Mouse (Mus musculus) hindbrain, embryonic 11.5 days (tissue): Measurements from ENCODE around the gene Ddrgk1. TPM values are rescaled to one million over a fixed set of nuclear protein-coding genes. Genes with fewer than 3 reads are reported as not detected.
"Not testable (repeated sequence)": the region's sequence is repeated elsewhere in the genome, so short reads cannot be mapped to it uniquely, and the experiment has no call there.

Experiments
- ATAC-seq: fragments of 200-750 bp; cut with Nextera tagmentation; 2 replicates; pipeline ENCODE4 v1.8.0; 2017; ENCODE audit warnings: mild to moderate bottlenecking, moderate TSS enrichment, moderate library complexity; ENCODE audit not compliant: low FRiP score
- DNase-seq: peaks from one replicate; pipeline ENCODE4 v3.0.0-alpha.2; 2015; ENCODE audit warnings: low spot score
- H3K27ac ChIP-seq: fragments of 300-500 bp; sonication (generic); 2 replicates; pipeline ENCODE4 v1.5.1; 2014; ENCODE audit warnings: mild to moderate bottlenecking, low read depth, low read length
- H3K27me3 ChIP-seq: fragments of 300-500 bp; sonication (generic); 2 replicates; pipeline ENCODE4 v1.6.1; 2014; ENCODE audit warnings: mild to moderate bottlenecking, low read length, moderate library complexity, mixed read lengths; ENCODE audit not compliant: control insufficient read depth, insufficient read depth
- H3K36me3 ChIP-seq: fragments of 300-500 bp; sonication (generic); 2 replicates; pipeline ENCODE4 v1.6.1; 2014; ENCODE audit warnings: mild to moderate bottlenecking, low read length, moderate library complexity, mixed read lengths; ENCODE audit not compliant: control insufficient read depth, insufficient read depth
- H3K4me1 ChIP-seq: fragments of 300-500 bp; sonication (generic); replicated peaks from 2 replicates; pipeline ENCODE4 v1.6.1; 2014; ENCODE audit warnings: low read length, mixed read lengths; ENCODE audit not compliant: control insufficient read depth, insufficient read depth
- H3K4me2 ChIP-seq: fragments of 300-500 bp; sonication (generic); replicated peaks from 2 replicates; pipeline ENCODE4 v1.6.1; 2014; ENCODE audit warnings: mild to moderate bottlenecking, low read depth, low read length
- H3K4me3 ChIP-seq: fragments of 300-500 bp; sonication (generic); 2 replicates; pipeline ENCODE4 v1.5.1; 2014; ENCODE audit warnings: low read depth, low read length
- H3K9ac ChIP-seq: fragments of 300-500 bp; sonication (generic); 2 replicates; pipeline ENCODE4 v1.6.1; 2014; ENCODE audit warnings: low read depth, low read length
- H3K9me3 ChIP-seq: fragments of 300-500 bp; sonication (generic); 2 replicates; pipeline ENCODE4 v1.6.1; 2016; ENCODE audit warnings: low read length; ENCODE audit not compliant: control insufficient read depth
- WGBS: fragments of 180-500 bp; shearing (Covaris S2); extraction: QIAGEN DNeasy Blood & Tissue Kit; methylation state at CpG from one replicate; pipeline ENCODE4 v1.1.7; 2014; 5-methylcytosine and 5-hydroxymethylcytosine counted together
- polyA plus RNA-seq: library from polyadenylated mRNA; unstranded; fragments of >200 nt; fragmentation: Nextera tagmentation; extraction: Ambion mirVana; gene quantifications from 2 replicates; pipeline ENCODE4 v1.2.1, GENCODE M21; 2014

Ddrgk1 gene
- polyA plus RNA-seq, 1 experiment from 2014 or later = 57.7 TPM

GRCm38 (mm10) chr2:130658530-130658929 is 5.9 kb downstream of the Ddrgk1 start:
- Histone ChIP-seq H3K27me3 (no peaks in the 10 kb centered on the region), H3K27ac (no peak overlapping the region), H3K4me3 (no peak overlapping the region), H3K36me3 (peaks cover 4% of the 10 kb centered on the region; the same call in 1 of the 2 replicates), H3K4me1 (0 out of 2 replicates have a peak, but pooled peaks cover 2% of the 10 kb centered on the region), H3K9ac (no peak overlapping the region), H3K9me3 (no peaks in the 10 kb centered on the region), H3K4me2 (no peak overlapping the region)
- DNase-seq (no peak), ATAC-seq (no peak)
- 95% methylated on average over 10 of the region's 10 CpGs for WGBS

DNA sequence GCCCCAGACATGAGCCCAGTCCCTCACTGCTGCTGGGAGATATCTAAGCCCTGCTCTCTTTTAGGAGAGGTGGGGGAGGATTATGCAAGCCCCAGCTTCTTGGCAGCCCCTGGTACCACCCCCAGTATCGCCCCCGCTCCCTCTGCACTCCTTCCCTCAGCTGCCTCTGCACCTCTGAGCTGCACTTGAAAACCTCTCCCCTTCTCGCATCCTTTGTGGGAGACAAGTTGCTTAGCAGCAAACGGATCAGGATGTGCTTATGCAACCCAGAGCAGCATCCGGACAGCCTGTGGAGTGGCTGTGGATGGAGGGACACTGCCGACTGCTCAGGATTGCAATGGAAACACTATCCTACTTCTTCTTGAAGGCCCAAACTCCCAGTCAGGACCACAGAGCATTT is 6.9 kb downstream of the Ddrgk1 start:
- no peak overlapping the region for H3K27ac ChIP-seq
- no peaks in the 10 kb centered on the region for H3K27me3 ChIP-seq
- no peak overlapping the region for H3K4me3 ChIP-seq
- DNase-seq (no peak), ATAC-seq (no peak)
- WGBS = 88% methylated on average over 6 of the region's 6 CpGs
- no peaks in the 10 kb centered on the region for H3K9me3 ChIP-seq
- H3K9ac ChIP-seq = no peak overlapping the region
- H3K4me2 ChIP-seq = no peak overlapping the region
- H3K4me1 ChIP-seq = no peaks in the 10 kb centered on the region
- H3K36me3 ChIP-seq = peaks cover 4% of the 10 kb centered on the region; the same call in 1 of the 2 replicates

GRCm38 (mm10) chr2:130656536-130656935 is 7.9 kb downstream of the Ddrgk1 start:
- 92% methylated on average over 9 of the region's 9 CpGs for whole genome bisulfite sequencing

DNA sequence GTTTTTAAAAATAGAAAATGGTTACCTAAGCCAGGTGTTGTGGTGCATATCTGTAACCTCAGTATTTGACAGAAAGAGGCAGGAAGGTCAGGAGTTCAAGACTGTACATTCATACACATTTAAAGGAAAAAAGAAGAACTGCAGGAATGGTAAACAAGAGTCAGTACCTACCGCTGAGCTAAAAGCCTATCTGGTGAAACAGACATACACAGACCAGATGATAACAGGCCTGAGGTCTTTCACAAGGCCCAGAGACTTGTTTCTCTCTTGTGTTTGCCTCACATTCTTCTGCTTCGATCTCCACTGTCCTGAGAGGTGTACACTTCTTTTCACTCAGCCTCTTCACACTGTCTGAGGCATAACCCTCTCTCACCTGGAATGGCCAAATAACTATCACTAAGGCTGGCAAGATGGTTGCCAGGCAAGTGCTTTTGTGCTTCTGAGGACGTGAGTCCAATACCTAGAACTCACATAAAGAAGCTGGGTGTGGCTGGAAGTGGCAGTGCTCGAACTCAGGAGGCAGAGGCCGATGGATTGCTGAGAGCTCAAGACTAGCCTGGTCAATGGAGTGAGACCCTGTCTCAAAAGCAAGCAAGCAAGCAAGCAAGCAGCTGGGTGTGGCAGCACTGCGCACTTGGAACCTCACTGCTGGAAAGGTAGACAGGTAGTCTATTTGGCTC is 8.7 kb downstream of the Ddrgk1 start:
- Histone ChIP-seq H3K27me3 (no peaks in the 10 kb centered on the region), H3K4me3 (no peak overlapping the region), H3K27ac (no peak overlapping the region), H3K4me2 (no peak overlapping the region), H3K9ac (no peak overlapping the region), H3K9me3 (no peaks in the 10 kb centered on the region), H3K36me3 (no peaks in the 10 kb centered on the region; the same call in 1 of the 2 replicates), H3K4me1 (no peaks in the 10 kb centered on the region)
- ATAC-seq (no peak), DNase-seq (no peak)
- 87% methylated on average over 6 of the region's 6 CpGs for WGBS

More at GRCm38 (mm10) chr2:130656536-130656935, 7.9 kb downstream of the Ddrgk1 start:
- H3K27ac ChIP-seq = no peak overlapping the region
- no peak overlapping the region for H3K4me3 ChIP-seq
- no peaks in the 10 kb centered on the region for H3K9me3 ChIP-seq
- DNase-seq = no peak
- H3K36me3 ChIP-seq = peaks cover 2% of the 10 kb centered on the region; the same call in 1 of the 2 replicates
- H3K4me1 ChIP-seq = no peaks in the 10 kb centered on the region
- H3K27me3 ChIP-seq = no peaks in the 10 kb centered on the region
- no peak overlapping the region for H3K4me2 ChIP-seq
- H3K9ac ChIP-seq = no peak overlapping the region
- no peak for ATAC-seq

DNA sequence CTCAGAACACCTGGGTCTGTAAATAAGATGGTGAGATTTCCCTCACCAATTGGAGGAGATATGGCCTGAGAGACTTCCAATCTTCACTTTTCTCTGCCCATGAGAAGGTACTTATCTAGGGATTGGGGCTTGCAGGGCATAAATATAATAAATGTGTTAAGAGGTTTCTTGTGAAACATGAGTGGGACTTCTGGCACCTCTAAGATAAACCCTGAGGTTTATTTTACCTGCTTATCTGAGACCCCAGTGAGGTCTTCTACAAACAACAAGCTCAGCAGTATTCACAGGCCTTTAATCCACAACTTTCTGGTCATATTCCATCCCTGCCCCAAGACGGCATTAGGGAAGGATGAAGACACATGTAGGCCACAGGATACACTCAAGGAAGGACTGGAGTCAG is 10.7 kb downstream of the Ddrgk1 start:
- Histone ChIP-seq H3K27ac (no peak overlapping the region), H3K27me3 (no peaks in the 10 kb centered on the region), H3K4me1 (no peaks in the 10 kb centered on the region), H3K4me2 (no peak overlapping the region), H3K9ac (no peak overlapping the region), H3K9me3 (no peaks in the 10 kb centered on the region), H3K4me3 (no peak overlapping the region), H3K36me3 (no peaks in the 10 kb centered on the region)
- WGBS = 97% methylated on average over 1 of the region's 1 CpGs
- ATAC-seq (no peak), DNase-seq (no peak)

DNA sequence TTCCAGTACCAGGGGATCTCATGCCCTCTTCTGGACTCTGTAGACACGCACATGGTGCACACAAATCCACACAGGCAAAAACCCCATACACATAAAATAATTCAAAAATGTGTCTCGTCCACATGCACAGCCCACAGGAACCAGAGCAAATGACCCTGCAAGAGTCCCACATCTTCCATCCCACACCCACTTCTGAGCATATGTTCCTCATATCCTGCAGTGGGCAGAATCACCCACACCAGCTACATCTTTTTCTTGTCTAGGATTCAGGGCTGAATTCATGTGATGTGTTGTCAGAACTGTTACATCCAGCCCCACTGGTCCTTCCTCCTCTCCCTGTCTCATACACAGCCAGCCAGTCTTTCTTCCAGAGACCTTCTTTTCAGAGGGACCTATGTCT is 11.2 kb downstream of the Ddrgk1 start:
- Histone ChIP-seq H3K4me3 (no peak overlapping the region), H3K27ac (no peak overlapping the region), H3K4me1 (no peaks in the 10 kb centered on the region), H3K27me3 (no peaks in the 10 kb centered on the region), H3K36me3 (no peaks in the 10 kb centered on the region), H3K9me3 (no peaks in the 10 kb centered on the region), H3K4me2 (no peak overlapping the region), H3K9ac (no peak overlapping the region)
- 96% methylated on average over 2 of the region's 2 CpGs for WGBS
- no peak for DNase-seq
- ATAC-seq = no peak

- not testable (repeated sequence) for H3K9ac ChIP-seq, H3K27ac ChIP-seq, H3K36me3 ChIP-seq, H3K4me2 ChIP-seq, H3K9me3 ChIP-seq, DNase-seq, H3K4me1 ChIP-seq, H3K4me3 ChIP-seq, ATAC-seq, H3K27me3 ChIP-seq
- 84% methylated on average over 6 of the region's 6 CpGs for WGBS
Measured at GRCm38 (mm10) chr2:130649028-130649427, 15.4 kb downstream of the Ddrgk1 start.

GRCm38 (mm10) chr2:130645198-130645597 is 19.3 kb downstream of the Ddrgk1 start:
- ATAC-seq (no peak), DNase-seq (no peak)
- peaks cover 2% of the 10 kb centered on the region; the same call in 1 of the 2 replicates for H3K27me3 ChIP-seq
- H3K4me1 ChIP-seq = peaks cover 2% of the 10 kb centered on the region; the same call in 1 of the 2 replicates
- 86% methylated on average over 4 of the region's 4 CpGs for whole genome bisulfite sequencing
- no peaks in the 10 kb centered on the region for H3K36me3 ChIP-seq
- no peaks in the 10 kb centered on the region for H3K9me3 ChIP-seq
- no peak overlapping the region for H3K27ac ChIP-seq
- no peak overlapping the region for H3K4me2 ChIP-seq
- H3K4me3 ChIP-seq = no peak overlapping the region
- no peak overlapping the region for H3K9ac ChIP-seq
